Mouse (Mus musculus) thymus, adult 2 months (tissue): ENCODE results near the gene Tnpo1. TPM values are rescaled to one million over a fixed set of nuclear protein-coding genes. Genes with fewer than 3 reads are reported as not detected.

Experiments
- DNase-seq: peaks from one replicate; pipeline ENCODE4 v3.0.0; 2021
- H3K27ac ChIP-seq: fragments of 200-500 bp; 2 replicates; pipeline ENCODE4 v1.5.1; 2012; ENCODE audit warnings: low read length, control low read depth; ENCODE audit not compliant: control insufficient read depth, insufficient read depth
- H3K27me3 ChIP-seq: fragments of 200-500 bp; 2 replicates; pipeline ENCODE4 v1.6.1; 2012; ENCODE audit warnings: mild to moderate bottlenecking, low read length, moderate library complexity, mixed read lengths; ENCODE audit not compliant: control insufficient read depth, insufficient read depth
- H3K36me3 ChIP-seq: fragments of 200-500 bp; 2 replicates; pipeline ENCODE4 v1.6.1; 2012; ENCODE audit warnings: mild to moderate bottlenecking, low read length, moderate library complexity; ENCODE audit not compliant: control insufficient read depth, insufficient read depth
- H3K4me1 ChIP-seq: fragments of 200-500 bp; replicated peaks from 2 replicates; pipeline ENCODE4 v1.6.1; 2012; ENCODE audit warnings: low read length; ENCODE audit not compliant: control insufficient read depth, insufficient read depth
- H3K4me3 ChIP-seq: fragments of 200-500 bp; 2 replicates; pipeline ENCODE4 v1.5.1; 2012; ENCODE audit warnings: mild to moderate bottlenecking, low read length, control low read depth, moderate library complexity; ENCODE audit not compliant: control insufficient read depth, insufficient read depth
- CTCF ChIP-seq: fragments of 200-500 bp; IDR thresholded peaks from 2 replicates; pipeline ENCODE4 v1.5.1; 2012; ENCODE audit warnings: mild to moderate bottlenecking, control low read depth, low read length, moderate library complexity, borderline replicate concordance; ENCODE audit not compliant: control insufficient read depth, poor library complexity, insufficient read depth; ENCODE audit errors: extremely low read depth
- POLR2A ChIP-seq: fragments of 200-500 bp; IDR thresholded peaks from 2 replicates; pipeline ENCODE4 v1.6.1; 2012; ENCODE audit warnings: mild to moderate bottlenecking, low read length, control low read depth, moderate library complexity; ENCODE audit not compliant: control insufficient read depth, poor library complexity, insufficient read depth; ENCODE audit errors: extremely low read depth
- WGBS: fragments of 180-500 bp; shearing (Covaris S2); methylation state at CpG from one replicate; pipeline ENCODE4 v1.1.7; 2018; 5-methylcytosine and 5-hydroxymethylcytosine counted together
- polyA plus RNA-seq: library from polyadenylated mRNA; depleted of rRNA; stranded (reverse); fragments of >200 nt; gene quantifications from 2 replicates; pipeline ENCODE4 v1.2.3, GENCODE M21; 2012

Gene Tnpo1
- polyA plus RNA-seq, 1 experiment: 35.9 TPM

GRCm38 (mm10) chr13:98928908-98929307 is 2.7 kb upstream of the Tnpo1 start:
- H3K27ac ChIP-seq: no peak overlapping the region
- no peaks in the 10 kb centered on the region for H3K4me1 ChIP-seq
- WGBS: 45% methylated on average over 2 of the region's 2 CpGs
- no peaks in the 10 kb centered on the region for H3K36me3 ChIP-seq
- TF ChIP-seq CTCF: no peak
- no peak for TF ChIP-seq POLR2A
- DNase-seq: no peak
- no peaks in the 10 kb centered on the region for H3K27me3 ChIP-seq
- H3K4me3 ChIP-seq: no peak overlapping the region

- 92% methylated on average over 3 of the region's 3 CpGs for WGBS
- DNase-seq: no peak
- no peaks in the 10 kb centered on the region; the same call in 1 of the 2 replicates for H3K4me1 ChIP-seq
- H3K27ac ChIP-seq: no peak overlapping the region
- TF ChIP-seq CTCF (no peak), POLR2A (no peak)
- H3K27me3 ChIP-seq: no peaks in the 10 kb centered on the region
- no peak overlapping the region for H3K4me3 ChIP-seq
- H3K36me3 ChIP-seq: no peaks in the 10 kb centered on the region
Measured at GRCm38 (mm10) chr13:98926958-98927242, 716 bp upstream of the Tnpo1 start.

- peak; percentile 12; the same call in 1 of the 2 replicates for TF ChIP-seq POLR2A
- TF ChIP-seq CTCF: no peak
- peak; percentile 53 for DNase-seq
- Histone ChIP-seq H3K27me3 (no peaks in the 10 kb centered on the region), H3K36me3 (no peaks in the 10 kb centered on the region), H3K4me1 (no peaks in the 10 kb centered on the region; the same call in 1 of the 2 replicates), H3K4me3 (peak overlapping the region; percentile 98), H3K27ac (peak overlapping the region; percentile 73)
- WGBS: under 1% methylated on average over 66 of the region's 66 CpGs
Measured at GRCm38 (mm10) chr13:98925486-98926212, 535 bp downstream of the Tnpo1 start.

- 5% methylated on average over 11 of the region's 11 CpGs for WGBS
- TF ChIP-seq CTCF: no peak
- TF ChIP-seq POLR2A: no peak
- no peaks in the 10 kb centered on the region for H3K36me3 ChIP-seq
- no peaks in the 10 kb centered on the region for H3K27me3 ChIP-seq
- no peak overlapping the region for H3K4me3 ChIP-seq
- H3K27ac ChIP-seq: no peak overlapping the region; the same call in 1 of the 2 replicates
- no peak for DNase-seq
- peaks cover under 1% of the 10 kb centered on the region; the same call in 1 of the 2 replicates for H3K4me1 ChIP-seq
Measured at GRCm38 (mm10) chr13:98924897-98925485, 1.2 kb downstream of the Tnpo1 start.

- WGBS: 93% methylated on average over 3 of the region's 3 CpGs
- Histone ChIP-seq H3K4me1 (peaks cover 6% of the 10 kb centered on the region; the same call in 1 of the 2 replicates), H3K4me3 (no peak overlapping the region), H3K27ac (no peak overlapping the region), H3K36me3 (no peaks in the 10 kb centered on the region), H3K27me3 (no peaks in the 10 kb centered on the region)
- TF ChIP-seq POLR2A (no peak), CTCF (no peak)
- no peak for DNase-seq
Measured at GRCm38 (mm10) chr13:98922806-98923205, 3.4 kb downstream of the Tnpo1 start.

GRCm38 (mm10) chr13:98921276-98921675 is 4.9 kb downstream of the Tnpo1 start:
- DNase-seq: no peak
- no peak overlapping the region for H3K27ac ChIP-seq
- no peaks in the 10 kb centered on the region for H3K36me3 ChIP-seq
- H3K4me1 ChIP-seq: peaks cover 6% of the 10 kb centered on the region; the same call in 1 of the 2 replicates
- TF ChIP-seq POLR2A (no peak), CTCF (no peak)
- H3K27me3 ChIP-seq: no peaks in the 10 kb centered on the region
- 97% methylated on average over 7 of the region's 7 CpGs for WGBS
- no peak overlapping the region for H3K4me3 ChIP-seq
